Mouse (Mus musculus) kidney, adult 2 months (tissue): Measurements from ENCODE around the gene Rassf7. TPM values are rescaled to one million over a fixed set of nuclear protein-coding genes. Genes with fewer than 3 reads are reported as not detected.

Experiments used
- DNase-seq: peaks from one replicate; pipeline ENCODE4 v3.0.0; 2021
- H3K27ac ChIP-seq: fragments of 200-500 bp; 2 replicates; pipeline ENCODE4 v1.5.1; 2012; ENCODE audit warnings: low read depth, low read length, control low read depth, inconsistent platforms; ENCODE audit not compliant: insufficient read depth
- H3K27me3 ChIP-seq: fragments of 200-500 bp; replicated peaks from 2 replicates; pipeline ENCODE4 v1.6.1; 2012; ENCODE audit warnings: mild to moderate bottlenecking, moderate library complexity, low read length, inconsistent platforms; ENCODE audit not compliant: control insufficient read depth, insufficient read depth
- H3K36me3 ChIP-seq: fragments of 200-500 bp; 2 replicates; pipeline ENCODE4 v1.6.1; 2012; ENCODE audit warnings: mild to moderate bottlenecking, moderate library complexity, low read length, inconsistent platforms; ENCODE audit not compliant: control insufficient read depth, insufficient read depth
- H3K4me1 ChIP-seq: fragments of 200-500 bp; 2 replicates; pipeline ENCODE4 v1.6.1; 2011; ENCODE audit warnings: low read length; ENCODE audit not compliant: control insufficient read depth, insufficient read depth
- H3K4me3 ChIP-seq: fragments of 200-500 bp; 2 replicates; pipeline ENCODE4 v1.5.1; 2011; ENCODE audit warnings: mild to moderate bottlenecking, low read depth, low read length, control low read depth; ENCODE audit not compliant: insufficient read depth
- CTCF ChIP-seq: fragments of 200-500 bp; conservative IDR thresholded peaks from 2 replicates; pipeline ENCODE4 v1.5.1; 2011; ENCODE audit warnings: low read depth, mild to moderate bottlenecking, control low read depth, low read length, moderate library complexity, mixed read lengths; ENCODE audit not compliant: insufficient read depth, insufficient read length
- POLR2A ChIP-seq: fragments of 200-500 bp; IDR thresholded peaks from one replicate; pipeline ENCODE4 v1.6.1; 2011; ENCODE audit warnings: low read depth, low read length, control low read depth
- WGBS: fragments of 180-500 bp; shearing (Covaris S2); methylation state at CpG from one replicate; pipeline ENCODE4 v1.1.7; 2018; 5-methylcytosine and 5-hydroxymethylcytosine counted together
- polyA plus RNA-seq: library from polyadenylated mRNA; depleted of rRNA; stranded (reverse); fragments of >200 nt; gene quantifications from 2 replicates; pipeline ENCODE4 v1.2.3, GENCODE M21; 2012; rRNA removed

The Rassf7 gene
- polyA plus RNA-seq, 1 experiment, result 59.1 TPM

DNA sequence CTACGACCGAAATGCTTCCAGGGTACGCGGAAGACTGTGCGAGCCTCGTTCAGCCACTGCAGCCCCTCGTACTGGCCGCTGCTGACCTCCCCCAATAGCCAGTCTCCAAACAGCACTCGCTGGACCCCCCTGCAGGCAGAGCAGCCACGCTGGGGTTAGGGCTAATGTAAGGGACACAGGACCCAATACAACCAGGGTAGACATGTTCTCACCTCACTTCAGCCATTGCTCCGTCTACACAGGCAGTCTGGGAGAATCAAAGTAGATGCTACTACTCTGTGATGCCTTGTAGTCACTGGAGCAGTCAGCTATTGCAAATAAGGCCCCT lies 49.7 kb downstream of the Rassf7 start:
- Histone ChIP-seq H3K4me1 (peaks cover 3% of the 10 kb centered on the region; the same call in 1 of the 2 replicates), H3K27me3 (no peaks in the 10 kb centered on the region), H3K4me3 (peak overlapping the region; percentile 13), H3K27ac (no peak overlapping the region), H3K36me3 (0 out of 2 replicates have a peak, but pooled peaks cover 3% of the 10 kb centered on the region)
- WGBS, result 30% methylated on average over 11 of the region's 11 CpGs
- no peak for DNase-seq
- TF ChIP-seq POLR2A (no peak), CTCF (no peak)

DNA sequence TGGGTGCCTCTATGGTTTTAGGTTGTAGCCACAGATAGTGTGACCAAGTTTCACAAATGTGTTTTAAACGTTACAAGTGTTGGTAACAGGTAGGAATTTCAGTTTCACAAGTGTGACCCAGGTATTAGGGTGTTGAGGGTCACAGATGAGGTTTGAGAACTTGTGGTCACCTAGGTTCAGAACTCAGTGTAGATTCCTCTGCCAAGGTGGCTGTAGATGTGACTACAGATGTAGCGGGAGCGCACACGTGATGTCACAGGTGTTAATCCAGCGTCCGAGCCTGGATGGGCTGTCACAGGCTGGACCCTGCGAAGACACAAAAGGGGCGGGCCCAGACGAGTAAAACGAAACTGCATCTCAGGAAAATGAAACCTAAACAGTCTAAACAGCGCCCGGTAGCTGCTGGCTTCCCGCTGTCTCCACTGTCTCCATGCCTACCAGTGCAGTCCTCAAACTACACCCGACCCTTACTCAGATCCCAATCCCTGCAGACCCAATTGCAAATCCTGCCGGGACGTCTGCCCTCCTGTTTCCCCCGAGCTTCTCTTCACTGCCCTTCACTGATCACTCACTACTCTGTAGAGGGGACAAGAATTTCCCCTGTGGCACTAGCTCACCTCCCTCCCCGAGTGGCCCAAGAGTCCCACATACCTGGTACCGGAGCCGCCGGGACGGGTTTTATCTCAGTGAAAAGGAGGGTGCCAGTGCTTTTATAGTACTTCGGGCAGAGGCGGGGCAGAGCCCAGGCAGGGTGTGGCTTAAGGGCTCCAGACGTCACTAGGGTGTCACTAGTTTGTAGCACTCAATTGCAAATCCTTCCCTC lies 50.3 kb downstream of the Rassf7 start, which contains the start of gene Irf7:
Irf7 (minus strand) TSS at position 743 of the 823 bp plus-strand sequence.
- DNase-seq, result peak; percentile 78
- Histone ChIP-seq H3K4me3 (peak within 1 kb of the TSS; percentile 95), H3K36me3 (0 out of 2 replicates have a peak, but pooled peaks cover 3% of the 10 kb centered on the region), H3K4me1 (peaks cover 3% of the 10 kb centered on the region; the same call in 1 of the 2 replicates), H3K27me3 (no peaks in the 10 kb centered on the region), H3K27ac (peak within 1 kb of the TSS; percentile 86)
- WGBS, result 2% methylated on average over 25 of the region's 25 CpGs
- no peak for TF ChIP-seq CTCF
- TF ChIP-seq POLR2A, result peak; percentile 57

Other genes with a start within 250 kb of the Rassf7 start
- 125 and 135 TPM in 2 replicates for gene Ifitm1, start 248.6 kb upstream of the Rassf7 start, polyA plus RNA-seq
- 259 and 313 TPM in 2 replicates for gene Ifitm3, start 205.1 kb upstream of the Rassf7 start, polyA plus RNA-seq
- 1.6 and 2.3 TPM in 2 replicates for gene Ifitm6, start 197.9 kb upstream of the Rassf7 start, polyA plus RNA-seq
- not detected in 2 replicates for gene Gm17387, start 186.7 kb upstream of the Rassf7 start, polyA plus RNA-seq
- gene B4galnt4, start 154.8 kb upstream of the Rassf7 start, polyA plus RNA-seq, result 0.16 and 0.44 TPM in 2 replicates
- gene Pkp3, start 137.6 kb upstream of the Rassf7 start, polyA plus RNA-seq, result 17.0 and 19.8 TPM in 2 replicates
- gene Sigirr, start 115.3 kb upstream of the Rassf7 start, polyA plus RNA-seq, result 102 and 110 TPM in 2 replicates
- gene Ano9, start 98.1 kb upstream of the Rassf7 start, polyA plus RNA-seq, result 5.4 and 7.3 TPM in 2 replicates
- 65.1 and 71.5 TPM in 2 replicates for gene Ptdss2, start 93.5 kb upstream of the Rassf7 start, polyA plus RNA-seq
- gene Rnh1, start 43.0 kb upstream of the Rassf7 start, polyA plus RNA-seq, result 159 and 190 TPM in 2 replicates
- 93.5 and 96.0 TPM in 2 replicates for gene Hras, start 21.9 kb upstream of the Rassf7 start, polyA plus RNA-seq
- gene Lrrc56, start 21.7 kb upstream of the Rassf7 start, polyA plus RNA-seq, result 9.6 and 13.5 TPM in 2 replicates
- 5.7 and 6.0 TPM in 2 replicates for gene Lmntd2, start 1.8 kb upstream of the Rassf7 start, polyA plus RNA-seq
- 15.8 and 19.1 TPM in 2 replicates for gene Phrf1, start 12.9 kb downstream of the Rassf7 start, polyA plus RNA-seq
- 51.6 and 57.5 TPM in 2 replicates for gene Irf7, start 50.6 kb downstream of the Rassf7 start, polyA plus RNA-seq
- 129 and 145 TPM in 2 replicates for gene Cdhr5, start 60.9 kb downstream of the Rassf7 start, polyA plus RNA-seq
- 2.0 and 2.7 TPM in 2 replicates for gene Sct, start 63.3 kb downstream of the Rassf7 start, polyA plus RNA-seq
- 0.03 TPM in 1 of 2 replicates, not detected in the other for gene Drd4, start 76.1 kb downstream of the Rassf7 start, polyA plus RNA-seq
- gene Deaf1, start 111.8 kb downstream of the Rassf7 start, polyA plus RNA-seq, result 25.4 and 26.8 TPM in 2 replicates
- 53.7 and 61.4 TPM in 2 replicates for gene Tmem80, start 111.9 kb downstream of the Rassf7 start, polyA plus RNA-seq
- gene Eps8l2, start 123.0 kb downstream of the Rassf7 start, polyA plus RNA-seq, result 245 and 297 TPM in 2 replicates
- 321 and 366 TPM in 2 replicates for gene Taldo1, start 176.3 kb downstream of the Rassf7 start, polyA plus RNA-seq
- 51.7 and 58.4 TPM in 2 replicates for gene Gatd1, start 198.3 kb downstream of the Rassf7 start, polyA plus RNA-seq
- 0.98 and 1.3 TPM in 2 replicates for gene Cend1, start 213.6 kb downstream of the Rassf7 start, polyA plus RNA-seq
- gene Slc25a22, start 222.0 kb downstream of the Rassf7 start, polyA plus RNA-seq, result 45.5 and 51.0 TPM in 2 replicates
- gene Pidd1, start 228.2 kb downstream of the Rassf7 start, polyA plus RNA-seq, result 4.5 and 5.2 TPM in 2 replicates
- gene Rplp2, start 231.5 kb downstream of the Rassf7 start, polyA plus RNA-seq, result 423 and 734 TPM in 2 replicates
- 350 and 353 TPM in 2 replicates for gene Pnpla2, start 239.3 kb downstream of the Rassf7 start, polyA plus RNA-seq
- 15.3 and 22.2 TPM in 2 replicates for gene Cracr2b, start 245.2 kb downstream of the Rassf7 start, polyA plus RNA-seq